Mouse (Mus musculus) c-Kit-positive CD71-positive TER-119-positive erythroid progenitor cells, embryonic 14.5 days (primary cell): ENCODE results near the gene Trim47.

Experiments
- DNase-seq: peaks from one replicate; pipeline ENCODE4 v3.0.0-alpha.2; 2013; ENCODE audit warnings: low spot score

Trim47 gene

DNA sequence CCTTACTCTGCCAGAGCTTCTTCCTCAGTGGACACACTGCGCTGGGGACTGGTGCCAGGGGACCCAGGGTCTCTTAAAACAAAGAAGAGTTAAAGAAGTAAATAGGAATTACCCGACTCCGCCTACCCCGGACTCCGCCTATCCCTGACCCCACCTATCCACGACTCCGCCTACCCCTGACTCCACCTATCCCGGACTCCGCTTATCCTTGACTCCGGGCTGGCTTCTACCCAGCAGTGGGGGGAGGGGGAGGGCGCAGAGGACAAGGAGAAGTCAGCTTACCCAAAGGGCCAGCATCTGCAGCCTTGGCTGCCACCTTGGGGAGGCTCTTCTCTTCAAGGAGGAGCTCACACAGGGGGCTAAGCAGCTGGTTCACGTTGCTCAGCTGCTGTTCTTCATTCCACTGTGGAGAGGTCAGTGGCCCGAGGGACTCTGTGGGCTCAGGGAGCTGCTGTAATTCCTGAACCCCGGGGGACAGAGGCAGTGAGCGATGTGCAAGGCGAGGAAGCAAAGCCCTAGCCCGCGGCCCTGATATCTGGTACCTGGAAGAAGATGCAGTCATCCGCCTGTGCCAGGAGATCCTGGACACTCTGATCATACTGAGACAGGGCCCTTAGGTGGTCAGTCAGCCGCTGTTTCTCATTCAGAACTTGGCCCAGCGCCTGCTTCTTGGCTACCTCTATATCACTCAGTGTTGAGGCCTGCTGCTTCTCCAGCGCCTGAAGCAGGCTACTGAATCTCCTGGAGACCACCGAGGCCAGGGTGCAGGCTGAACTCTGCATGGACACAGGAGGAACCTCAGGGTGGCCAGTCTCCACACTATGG, at the start of gene Trim47:
Gene Trim47 (minus strand): TSS at position 55 of the 825 bp plus-strand sequence.
- DNase-seq = no peak

DNA sequence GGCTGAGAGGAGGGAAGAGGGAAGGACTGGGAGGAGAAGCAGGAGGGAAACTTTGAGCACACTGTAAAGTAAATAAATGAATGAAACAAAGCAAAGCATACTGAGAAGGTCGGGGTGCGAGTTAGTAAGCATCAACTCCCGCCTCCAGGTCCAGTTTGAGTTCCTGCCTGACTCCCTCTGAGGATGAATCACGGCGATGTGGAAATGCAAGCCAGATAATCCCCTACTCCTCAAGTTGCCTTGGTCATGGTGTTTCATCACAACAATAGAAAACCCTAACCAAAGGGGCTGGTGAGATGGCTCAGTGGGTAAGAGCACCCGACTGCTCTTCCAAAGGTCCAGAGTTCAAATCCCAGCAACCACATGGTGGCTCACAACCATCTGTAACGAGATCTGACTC, 49.0 kb upstream of the Trim47 start:
- no peak for DNase-seq

DNA sequence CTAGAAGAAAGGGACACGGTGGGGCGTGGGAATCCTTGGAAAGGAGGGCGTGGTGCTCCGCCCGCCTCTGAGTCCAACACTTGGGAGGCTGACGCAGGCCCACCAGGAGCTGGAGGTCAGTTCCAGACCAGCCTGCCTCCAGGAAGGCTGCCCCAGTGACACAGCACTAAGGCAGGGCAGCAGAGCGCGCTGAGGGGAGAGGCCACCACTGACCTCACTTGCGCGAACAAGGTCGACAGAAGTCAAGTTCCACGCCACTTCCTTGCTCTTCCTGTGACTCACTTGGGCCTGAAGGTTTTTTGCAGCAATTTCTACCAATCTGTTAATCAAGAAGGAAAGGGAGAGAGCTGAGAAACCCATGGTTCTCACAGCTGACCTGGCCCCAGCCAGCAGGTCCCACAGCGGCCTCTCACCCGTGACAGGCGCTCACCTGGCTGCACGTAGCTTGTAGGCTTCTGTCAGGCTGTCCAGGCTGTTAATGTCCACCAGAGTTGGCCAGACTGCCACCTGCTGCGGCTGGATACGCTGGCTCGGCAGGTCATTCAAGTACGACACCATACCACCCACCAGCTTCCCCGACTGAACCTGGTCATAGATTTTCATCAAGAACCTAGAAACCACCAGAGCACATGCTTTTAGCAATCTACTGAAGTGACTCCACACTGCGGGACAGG, 47.9 kb upstream of the Trim47 start:
- DNase-seq = no peak

DNA sequence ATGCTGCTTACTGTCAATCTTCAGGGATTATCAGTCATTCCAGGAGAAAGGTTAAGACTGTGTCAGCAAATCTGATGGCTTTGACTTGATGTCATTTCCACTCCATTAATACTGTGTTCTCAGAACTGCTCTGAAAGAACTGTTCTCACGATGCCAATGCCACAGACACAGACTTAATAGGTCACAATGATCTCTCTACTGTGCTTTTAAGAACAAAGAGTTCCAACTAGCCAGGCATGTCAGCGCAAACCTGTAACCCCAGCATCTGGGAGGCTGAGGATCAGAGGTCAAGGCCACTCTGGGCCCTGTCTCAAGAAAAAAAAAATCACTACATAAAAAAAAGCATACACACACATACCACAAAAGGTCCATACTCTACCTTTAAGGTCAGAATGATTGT, 44.9 kb upstream of the Trim47 start:
- DNase-seq = no peak

DNA sequence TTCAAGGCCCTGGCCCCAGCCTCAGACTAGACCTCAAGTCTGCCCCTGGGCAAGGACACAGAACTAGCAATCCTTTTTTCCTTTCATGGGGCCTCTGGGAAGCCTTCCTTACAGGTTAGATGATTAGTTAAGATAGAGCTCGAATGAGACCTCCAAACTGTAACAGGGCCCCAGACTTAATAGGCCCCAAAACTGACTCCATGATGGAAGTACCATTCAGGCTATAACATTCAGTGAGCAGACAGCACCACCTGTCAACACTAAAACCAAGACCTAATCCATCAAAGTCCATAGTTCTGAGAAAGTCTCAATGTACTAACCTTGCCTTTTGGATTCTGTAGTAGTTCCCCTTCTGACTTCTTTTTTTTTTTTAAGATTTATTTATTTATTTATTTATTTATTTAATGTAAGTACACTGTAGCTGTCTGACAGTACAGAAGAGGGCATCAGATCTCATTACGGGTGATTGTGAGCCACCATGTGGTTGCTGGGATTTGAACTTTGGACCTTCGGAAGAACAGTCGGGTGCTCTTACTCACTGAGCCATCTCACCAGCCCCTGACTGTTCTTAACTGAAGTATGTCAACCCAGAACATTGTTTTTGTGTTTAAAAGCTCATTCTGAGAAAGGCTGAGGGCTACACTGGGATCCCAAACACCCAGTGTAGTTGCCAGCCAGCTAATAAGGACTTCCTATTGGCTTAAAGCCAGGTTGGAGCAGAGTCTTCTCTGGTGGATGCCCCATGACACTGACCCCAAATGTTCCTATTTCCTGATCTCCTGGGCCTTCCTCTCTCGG, 43.2 kb upstream of the Trim47 start:
- no peak for DNase-seq

DNA sequence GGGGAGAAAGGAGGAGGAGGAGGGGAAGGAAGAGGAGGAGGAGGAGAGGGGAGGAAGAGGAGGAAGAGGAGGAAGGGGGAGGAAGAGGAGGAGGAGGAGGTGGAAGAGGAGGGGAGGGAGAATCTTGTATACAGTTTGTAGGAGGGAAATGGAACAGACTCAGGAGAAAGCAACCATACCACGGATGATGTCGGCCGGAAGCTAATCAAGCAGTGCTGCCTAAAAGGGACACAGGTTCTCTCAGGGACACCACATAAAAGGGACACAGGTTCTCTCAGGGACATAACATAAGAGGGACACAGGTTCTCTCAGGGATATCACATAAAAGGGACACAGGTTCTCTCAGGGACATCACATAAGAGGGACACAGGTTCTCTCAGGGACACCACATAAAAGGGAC, 42.2 kb upstream of the Trim47 start:
- no peak for DNase-seq

- DNase-seq = peak; percentile 88
Measured at GRCm38 (mm10) chr11:116167884-116168439, 41.0 kb upstream of the Trim47 start, which contains the start of gene Fbf1. Fbf1 (minus strand) TSS chr11:116168166.

DNA sequence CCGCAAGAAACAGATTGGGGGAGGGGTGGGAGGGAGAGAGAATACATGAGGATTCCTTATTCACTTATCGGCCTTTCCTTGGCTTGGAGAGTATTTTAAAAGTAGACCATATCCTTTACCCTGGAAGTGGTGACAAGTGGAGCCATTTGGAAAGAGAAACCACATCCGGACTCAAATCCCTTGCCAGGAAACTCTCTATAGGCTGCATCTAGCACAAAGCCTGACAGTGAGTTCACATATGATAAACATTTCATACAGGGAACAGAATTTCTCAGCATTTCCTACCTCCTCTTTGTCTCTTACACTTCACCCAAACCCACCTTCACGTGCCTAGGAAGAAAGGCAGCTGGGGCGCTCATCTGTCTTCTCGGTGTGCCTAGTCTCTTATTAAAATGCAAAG, 40.2 kb upstream of the Trim47 start:
- DNase-seq = peak; percentile 34

DNA sequence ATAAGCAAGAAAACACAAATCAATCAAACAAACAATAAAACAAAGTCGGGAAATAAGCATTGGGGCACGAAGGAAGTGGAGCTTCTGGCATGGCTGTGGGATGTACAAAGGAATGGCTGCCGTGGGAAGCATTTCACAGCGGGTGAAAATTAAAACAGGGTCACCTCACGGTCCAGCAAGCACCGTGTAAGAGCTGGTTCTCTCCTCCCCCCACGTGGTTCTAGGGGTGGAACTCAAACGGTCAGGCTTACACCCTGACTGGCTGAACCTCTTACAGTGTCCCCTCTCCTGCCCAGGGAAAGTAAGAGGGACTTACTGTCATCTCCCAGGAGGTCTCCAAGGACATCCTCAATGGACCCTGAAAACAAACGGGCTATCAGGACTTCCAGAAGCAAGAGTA, 36.0 kb upstream of the Trim47 start:
- no peak for DNase-seq

DNA sequence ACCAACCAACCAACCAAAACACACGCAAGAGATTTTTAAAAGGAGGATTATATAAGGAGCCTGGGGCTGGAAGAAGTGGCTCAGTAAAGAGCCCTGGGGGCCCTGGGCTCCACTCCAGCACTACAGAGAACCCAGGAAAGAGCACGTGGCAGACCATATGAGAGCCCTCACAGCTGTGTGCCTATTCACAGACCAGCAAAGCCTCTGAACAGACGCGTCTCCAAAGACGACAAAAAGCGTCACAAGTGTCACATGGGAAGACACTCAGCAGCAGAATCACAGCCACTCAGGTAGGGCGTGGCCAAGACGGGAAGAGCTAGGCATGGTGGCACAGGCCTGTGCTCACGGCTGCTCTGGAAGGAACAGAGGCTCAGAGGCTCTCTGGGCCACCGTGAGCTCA, 35.1 kb upstream of the Trim47 start:
- no peak for DNase-seq

- DNase-seq = no peak
Measured at GRCm38 (mm10) chr11:116161312-116161711, 34.3 kb upstream of the Trim47 start.

DNA sequence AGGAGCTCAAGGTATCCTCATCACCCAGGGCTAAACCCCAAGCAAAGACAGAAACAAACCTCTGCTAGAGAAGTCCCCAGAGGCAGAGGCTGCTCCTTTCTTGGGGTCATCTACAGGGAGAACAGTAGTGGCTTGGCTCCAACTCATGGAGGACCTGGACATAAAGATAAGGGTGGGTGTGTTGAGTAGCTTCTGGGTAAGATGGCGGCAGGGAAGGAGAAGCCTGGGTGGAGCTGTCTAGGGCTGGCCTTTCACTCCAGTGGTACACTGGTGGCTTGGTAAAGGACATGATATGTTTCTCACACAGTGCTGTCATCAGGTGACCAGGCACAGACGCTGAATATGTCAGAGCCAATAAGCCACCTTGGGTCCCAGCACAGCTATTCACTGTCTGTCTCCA, 23.9 kb upstream of the Trim47 start:
- no peak for DNase-seq

- DNase-seq = no peak
Measured at GRCm38 (mm10) chr11:116149341-116149740, 22.3 kb upstream of the Trim47 start.

- DNase-seq = no peak
Measured at GRCm38 (mm10) chr11:116148761-116149221, 21.8 kb upstream of the Trim47 start.

GRCm38 (mm10) chr11:116146294-116146985, 19.4 kb upstream of the Trim47 start:
- no peak for DNase-seq

DNA sequence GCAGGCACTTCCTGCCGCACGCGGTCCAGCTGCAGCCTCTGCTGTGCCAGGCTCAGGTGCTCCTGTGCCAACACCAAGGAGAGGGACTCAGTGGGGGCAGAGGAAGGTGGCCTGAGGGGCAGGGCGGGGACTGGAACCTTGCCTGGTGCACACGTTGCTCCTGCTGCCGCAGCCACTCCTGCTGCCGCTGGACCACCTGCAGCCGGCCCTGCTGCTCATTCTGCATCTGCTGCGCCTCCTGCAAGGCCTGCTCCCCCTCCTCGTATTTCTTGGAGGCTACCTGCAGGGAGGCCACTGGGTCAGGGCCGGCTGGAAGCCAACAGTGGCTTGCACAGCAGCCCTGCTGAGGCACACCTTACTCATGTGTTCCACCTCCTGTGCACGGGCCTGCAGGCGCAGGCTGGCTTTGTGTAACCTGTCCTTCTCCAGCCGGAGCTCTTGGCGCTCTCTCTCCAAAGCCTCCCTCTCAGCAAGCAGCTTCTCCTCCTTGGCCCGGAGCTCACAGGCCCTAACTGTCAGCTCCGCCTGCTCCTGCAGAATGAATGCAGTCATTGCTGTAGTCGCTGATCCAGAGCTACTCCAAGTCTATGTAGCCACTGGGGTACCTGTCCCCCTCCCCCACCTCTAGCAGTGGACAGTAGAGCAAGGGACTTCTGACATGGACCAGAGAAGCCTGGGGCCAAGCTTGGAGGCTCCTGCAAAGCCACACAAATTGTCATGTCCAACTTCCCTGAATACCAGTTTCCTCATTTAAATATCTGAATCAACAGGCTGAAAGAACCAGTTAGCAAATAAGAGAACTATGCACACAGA, 18.7 kb upstream of the Trim47 start:
- no peak for DNase-seq

DNA sequence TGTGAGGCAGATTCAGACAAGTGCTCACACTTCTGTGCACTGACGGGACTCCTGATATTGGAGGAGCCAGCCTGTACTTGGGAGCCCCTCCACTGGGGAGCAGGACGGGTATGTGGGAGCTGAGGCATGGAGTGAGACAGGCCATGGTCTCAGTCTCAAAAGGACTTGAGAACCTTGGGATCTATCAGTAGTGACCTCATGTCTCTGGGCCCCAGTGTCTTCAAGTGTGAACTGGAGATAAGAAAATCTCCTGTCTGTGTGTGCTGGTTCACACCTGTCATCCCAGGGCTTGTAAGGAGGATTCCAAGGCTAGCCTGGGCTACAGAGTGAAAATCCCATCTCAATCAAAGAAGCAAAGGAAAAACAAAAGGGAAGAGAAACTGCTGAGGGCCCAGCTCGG, 16.5 kb upstream of the Trim47 start:
- DNase-seq = no peak

DNA sequence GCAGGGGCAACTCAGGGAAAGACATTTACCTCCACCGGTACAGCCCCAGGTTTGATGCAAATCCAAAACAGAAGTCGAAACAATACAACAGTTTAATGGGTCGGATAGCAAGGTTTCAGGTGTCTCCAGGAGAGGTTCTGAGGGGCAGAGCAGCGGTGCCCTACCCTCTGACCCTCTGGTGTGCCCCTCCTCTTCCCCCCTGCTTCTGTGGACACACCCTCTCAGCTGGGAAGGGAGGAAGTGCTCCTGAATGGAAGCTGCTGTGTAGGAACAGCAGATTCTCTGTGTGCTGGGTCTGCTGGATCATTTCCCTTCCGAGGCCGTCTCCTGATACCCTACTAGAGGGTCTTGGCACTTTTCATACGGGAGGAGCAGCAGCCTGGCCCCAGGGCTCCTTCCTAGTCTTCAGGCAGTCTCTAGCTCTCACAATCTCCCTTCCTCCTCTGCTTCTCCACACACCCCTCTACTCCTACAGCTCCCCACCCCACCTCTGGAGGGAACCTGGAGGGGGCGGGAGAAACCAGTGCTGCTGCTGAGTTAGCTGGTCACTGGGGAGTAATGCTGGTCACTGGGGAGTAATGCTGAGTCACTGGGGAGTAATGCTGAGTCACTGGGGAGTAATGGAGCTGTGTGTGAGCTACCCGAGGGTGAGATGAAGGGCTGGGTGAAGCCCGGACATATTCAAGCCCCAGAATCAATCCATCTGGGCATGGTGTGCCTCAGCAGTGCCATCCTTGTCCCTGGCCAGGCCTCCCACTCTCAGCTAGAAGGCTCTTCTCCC, 15.4 kb upstream of the Trim47 start:
- peak; percentile 75 for DNase-seq

- peak; percentile 97 for DNase-seq
Measured at GRCm38 (mm10) chr11:116138468-116139138, 11.6 kb upstream of the Trim47 start, which contains the start of gene Mrpl38. Mrpl38 (minus strand) TSS chr11:116138868.
